Mouse (Mus musculus) E14TG2a.4 (cell line): Measurements from ENCODE around the gene Uggt1.
A peak's percentile ranks its signal among the peaks of the same experiment; 100 is the strongest.

Source experiments
- H3K27me3 ChIP-seq: 2 replicates; pipeline ENCODE4 v1.6.1; 2014; ENCODE audit warnings: low read length, control low read depth; ENCODE audit not compliant: insufficient read depth
- H3K36me3 ChIP-seq: 2 replicates; pipeline ENCODE4 v1.6.1; 2014; ENCODE audit warnings: low read length, control low read depth; ENCODE audit not compliant: insufficient read depth
- H3K4me1 ChIP-seq: replicated peaks from 2 replicates; pipeline ENCODE4 v1.6.1; 2014; ENCODE audit warnings: low read depth, low read length, control low read depth
- H3K4me3 ChIP-seq: replicated peaks from 2 replicates; pipeline ENCODE4 v1.5.1; 2014; ENCODE audit warnings: mild to moderate bottlenecking, low read length
- H3K9me3 ChIP-seq: 2 replicates; pipeline ENCODE4 v1.6.1; 2014; ENCODE audit warnings: low read length, control low read depth
- CTCF ChIP-seq: conservative IDR thresholded peaks from 2 replicates; pipeline ENCODE4 v1.5.1; 2014; ENCODE audit warnings: low read length
- NANOG ChIP-seq: IDR thresholded peaks from 2 replicates; pipeline ENCODE4 v1.6.1; 2014; ENCODE audit warnings: borderline replicate concordance, low read length, mixed read lengths
- POU5F1 ChIP-seq: IDR thresholded peaks from 2 replicates; pipeline ENCODE4 v1.6.1; 2014; ENCODE audit warnings: low read length, borderline replicate concordance

Gene Uggt1

GRCm38 (mm10) chr1:36273288-36273687, 28.8 kb upstream of the Uggt1 start:
- Histone ChIP-seq H3K4me3 (peak overlapping the region; percentile 46; the same call in 1 of the 2 replicates), H3K9me3 (no peaks in the 10 kb centered on the region), H3K4me1 (peaks cover 38% of the 10 kb centered on the region), H3K27me3 (peaks cover 75% of the 10 kb centered on the region), H3K36me3 (no peaks in the 10 kb centered on the region)
- TF ChIP-seq NANOG (no peak), CTCF (no peak), POU5F1 (no peak)

- Histone ChIP-seq H3K36me3 (no peaks in the 10 kb centered on the region), H3K4me1 (peaks cover 38% of the 10 kb centered on the region), H3K9me3 (no peaks in the 10 kb centered on the region), H3K4me3 (no peak overlapping the region), H3K27me3 (peaks cover 82% of the 10 kb centered on the region)
- no peak for TF ChIP-seq NANOG
- TF ChIP-seq POU5F1 = no peak
These were observed 28.0 kb upstream of the Uggt1 start for GRCm38 (mm10) chr1:36272546-36272945.

GRCm38 (mm10) chr1:36271516-36272230, 27.2 kb upstream of the Uggt1 start:
- Histone ChIP-seq H3K4me3 (no peak overlapping the region), H3K9me3 (no peaks in the 10 kb centered on the region), H3K36me3 (no peaks in the 10 kb centered on the region), H3K4me1 (peaks cover 38% of the 10 kb centered on the region), H3K27me3 (peaks cover 88% of the 10 kb centered on the region)
- TF ChIP-seq NANOG = no peak

GRCm38 (mm10) chr1:36270666-36271065, 26.1 kb upstream of the Uggt1 start:
- H3K9me3 ChIP-seq = no peaks in the 10 kb centered on the region
- peaks cover 38% of the 10 kb centered on the region for H3K4me1 ChIP-seq
- no peak for TF ChIP-seq CTCF
- TF ChIP-seq POU5F1 = no peak
- TF ChIP-seq NANOG = no peak
- peaks cover 87% of the 10 kb centered on the region for H3K27me3 ChIP-seq
- no peaks in the 10 kb centered on the region for H3K36me3 ChIP-seq
- no peak overlapping the region for H3K4me3 ChIP-seq

GRCm38 (mm10) chr1:36269121-36269795, 24.7 kb upstream of the Uggt1 start:
- H3K4me1 ChIP-seq = peaks cover 29% of the 10 kb centered on the region
- peaks cover 84% of the 10 kb centered on the region for H3K27me3 ChIP-seq
- no peak for TF ChIP-seq NANOG
- H3K9me3 ChIP-seq = no peaks in the 10 kb centered on the region
- H3K4me3 ChIP-seq = peak overlapping the region; percentile 78
- no peaks in the 10 kb centered on the region for H3K36me3 ChIP-seq

- TF ChIP-seq NANOG (no peak), POU5F1 (no peak), CTCF (no peak)
- H3K36me3 ChIP-seq = no peaks in the 10 kb centered on the region
- peaks cover 73% of the 10 kb centered on the region for H3K27me3 ChIP-seq
- H3K4me3 ChIP-seq = no peak overlapping the region
- H3K4me1 ChIP-seq = peaks cover 19% of the 10 kb centered on the region
- no peaks in the 10 kb centered on the region for H3K9me3 ChIP-seq
These were observed 23.1 kb upstream of the Uggt1 start for GRCm38 (mm10) chr1:36267595-36267994.

GRCm38 (mm10) chr1:36266293-36266692, 21.8 kb upstream of the Uggt1 start:
- no peaks in the 10 kb centered on the region for H3K9me3 ChIP-seq
- TF ChIP-seq CTCF = no peak
- no peak for TF ChIP-seq NANOG
- no peak for TF ChIP-seq POU5F1
- no peaks in the 10 kb centered on the region for H3K36me3 ChIP-seq
- H3K4me3 ChIP-seq = no peak overlapping the region
- peaks cover 20% of the 10 kb centered on the region for H3K4me1 ChIP-seq
- H3K27me3 ChIP-seq = peaks cover 60% of the 10 kb centered on the region

GRCm38 (mm10) chr1:36263833-36264488, 19.4 kb upstream of the Uggt1 start:
- no peaks in the 10 kb centered on the region for H3K36me3 ChIP-seq
- TF ChIP-seq POU5F1 (no peak), NANOG (no peak), CTCF (no peak)
- no peak overlapping the region for H3K4me3 ChIP-seq
- no peaks in the 10 kb centered on the region for H3K9me3 ChIP-seq
- H3K27me3 ChIP-seq = peaks cover 37% of the 10 kb centered on the region
- H3K4me1 ChIP-seq = peaks cover 6% of the 10 kb centered on the region
